Mouse (Mus musculus) left cerebral cortex, adult 8-10 months (tissue): ENCODE results near the gene Pik3ip1. TPM values are rescaled to one million over a fixed set of nuclear protein-coding genes. Genes with fewer than 3 reads are reported as not detected.

ENCODE experiments used
- DNase-seq, 2 experiments: peaks; one replicate each; pipeline ENCODE4 v3.0.0; 2022; ENCODE audit warnings: low spot score in 2 of 2
- total RNA-seq, 4 experiments: library from RNA; stranded (reverse); gene quantifications; 2 replicates each; pipeline ENCODE4 v1.2.4; 2022

Pik3ip1 gene
- total RNA-seq, 4 experiments from 2014 or later, result 40.3 to 44.5 (median 42.4) TPM

DNA sequence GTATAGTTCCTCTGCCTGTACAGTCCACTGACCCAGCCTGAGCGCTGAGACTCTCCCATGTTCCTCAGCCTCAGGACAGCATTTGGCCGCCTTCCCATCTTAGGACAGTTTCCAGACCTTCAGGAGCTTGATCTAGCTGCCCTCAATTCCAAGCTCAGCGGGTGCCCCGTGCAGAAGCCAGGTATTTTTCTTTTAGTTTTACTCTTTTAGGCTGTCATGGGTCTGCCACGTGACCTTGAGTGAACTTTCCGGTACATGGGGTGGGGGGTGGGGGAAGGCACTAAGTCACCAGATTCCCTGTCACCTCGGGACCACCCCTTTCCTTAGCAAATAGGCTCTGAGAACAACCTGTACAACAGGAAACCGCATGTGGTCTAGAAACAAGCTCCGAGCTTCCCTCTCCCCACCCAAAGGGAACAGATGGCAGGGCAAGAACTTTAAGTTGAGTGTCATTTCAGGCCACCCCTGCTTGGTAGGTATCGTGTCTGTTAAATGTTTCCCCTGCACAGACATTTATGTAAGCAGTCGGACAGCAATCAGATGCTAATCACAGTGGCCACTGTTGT lies 5.5 kb downstream of the Pik3ip1 start:
- no peak for DNase-seq

DNA sequence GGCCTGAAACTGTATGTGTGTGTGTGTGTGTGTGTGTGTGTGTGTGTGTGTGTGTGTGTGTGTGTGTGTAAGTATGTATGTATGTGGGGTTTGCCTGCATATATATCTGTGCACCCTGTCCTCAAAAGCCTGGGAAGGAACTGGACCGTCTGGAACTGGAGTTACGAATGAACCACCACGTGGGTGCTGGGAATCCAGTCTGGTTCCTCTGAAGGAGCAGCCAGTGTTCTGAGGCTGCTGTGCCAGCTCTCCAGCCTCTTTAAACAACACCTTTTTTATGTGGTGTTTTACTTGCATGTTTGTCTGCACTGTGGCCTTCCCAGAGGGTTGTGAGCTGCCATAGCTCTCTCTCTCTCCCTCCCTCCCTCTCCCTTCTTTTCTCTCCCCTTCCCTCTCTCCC lies 6.4 kb downstream of the Pik3ip1 start:
- DNase-seq, result no peak

DNA sequence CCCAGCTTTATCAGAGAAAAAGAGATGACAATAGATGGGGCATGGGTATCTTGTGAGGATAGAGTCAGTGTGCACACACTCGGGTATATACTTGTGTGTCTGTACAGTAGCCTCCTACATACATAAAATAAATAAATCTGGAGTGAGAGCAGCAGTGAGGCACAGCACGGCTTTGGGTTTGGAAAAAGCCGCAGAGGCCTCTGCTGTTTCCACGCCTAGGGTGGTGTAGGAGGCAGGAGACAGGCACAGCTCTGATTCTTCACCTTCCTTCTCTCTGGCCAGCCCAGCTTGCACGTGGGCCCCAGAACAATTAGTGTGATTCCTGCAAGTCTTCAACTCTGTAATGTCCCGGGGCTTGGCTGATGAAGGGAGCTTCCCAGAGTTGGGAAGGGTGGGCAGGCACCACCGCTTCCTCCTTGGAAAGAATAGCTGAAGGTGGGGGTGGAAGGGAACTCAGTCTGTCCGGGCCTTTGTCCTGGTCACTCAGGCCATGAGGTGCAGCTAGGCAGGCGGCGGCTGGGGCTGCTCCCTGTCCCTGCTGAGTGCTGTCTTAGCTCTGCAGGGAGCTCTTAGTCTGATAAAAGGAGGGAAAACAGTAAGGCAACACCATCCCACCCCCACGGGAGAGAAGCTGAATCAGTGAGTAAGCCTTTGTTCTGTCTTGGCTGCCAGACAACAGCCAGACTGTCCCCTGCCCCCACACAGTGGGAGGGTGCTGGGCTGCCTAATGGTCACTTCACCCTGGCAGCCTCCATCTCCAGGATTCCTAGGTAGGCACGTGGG lies 7.2 kb downstream of the Pik3ip1 start:
- DNase-seq, result peak in 1 of 2 experiments; percentile 93

DNA sequence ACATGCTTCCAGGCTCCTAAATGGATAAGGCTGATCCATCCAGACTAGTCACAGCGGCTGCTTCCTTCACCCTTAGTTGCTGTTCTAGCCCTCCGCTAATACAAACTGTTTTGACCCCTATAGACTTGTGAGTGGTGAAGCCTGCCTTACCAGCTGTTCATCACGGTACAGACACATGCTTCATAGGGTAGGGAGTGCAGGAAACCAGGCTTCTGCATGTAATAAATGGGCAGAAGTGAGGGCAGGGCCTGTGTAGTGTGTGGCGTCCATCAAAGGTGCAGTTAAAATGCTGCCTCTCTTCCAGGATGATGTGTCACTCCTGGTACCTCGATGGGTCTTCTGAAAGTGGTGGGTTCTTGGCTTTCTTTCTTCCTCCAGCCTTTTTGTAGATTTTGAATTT lies 7.8 kb downstream of the Pik3ip1 start:
- DNase-seq, result no peak

DNA sequence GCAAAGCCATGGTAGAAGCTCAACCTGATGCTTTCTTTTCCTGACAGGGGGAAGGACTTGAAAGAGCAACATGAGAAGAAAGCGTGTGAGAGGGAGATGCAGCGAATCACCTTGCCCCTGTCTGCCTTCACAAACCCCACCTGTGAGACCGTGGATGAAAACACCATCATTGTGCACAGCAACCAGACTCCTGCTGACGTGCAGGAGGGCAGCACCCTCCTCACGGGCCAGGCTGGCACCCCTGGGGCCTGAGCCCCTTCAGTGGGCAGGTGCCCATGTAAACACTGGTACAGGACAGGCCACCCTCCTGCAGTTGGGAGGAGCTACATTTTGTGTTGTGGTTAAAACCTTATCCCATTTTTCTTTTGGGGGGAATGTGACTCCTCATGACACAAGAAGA lies 11.3 kb downstream of the Pik3ip1 start:
- DNase-seq, result no peak

DNA sequence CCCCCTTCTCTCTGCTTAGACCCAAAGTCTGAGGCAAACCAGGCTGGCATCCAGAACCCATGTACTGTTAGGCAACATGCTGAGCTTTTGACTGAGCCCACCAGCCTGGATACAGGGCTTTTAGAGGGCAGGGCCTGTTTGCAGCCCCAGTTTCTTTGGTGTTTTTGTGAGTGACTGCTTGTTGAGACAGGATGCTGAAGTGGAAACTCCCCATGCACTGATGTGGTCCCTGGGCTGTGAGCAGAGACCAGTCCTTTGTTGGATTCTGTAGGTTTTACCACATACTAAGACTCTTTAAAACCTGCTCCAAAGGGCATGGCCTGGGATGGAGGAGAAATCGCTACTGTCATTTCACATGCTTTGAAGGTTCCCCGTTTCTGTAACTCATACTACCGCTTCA lies 14.7 kb downstream of the Pik3ip1 start:
- no peak for DNase-seq

DNA sequence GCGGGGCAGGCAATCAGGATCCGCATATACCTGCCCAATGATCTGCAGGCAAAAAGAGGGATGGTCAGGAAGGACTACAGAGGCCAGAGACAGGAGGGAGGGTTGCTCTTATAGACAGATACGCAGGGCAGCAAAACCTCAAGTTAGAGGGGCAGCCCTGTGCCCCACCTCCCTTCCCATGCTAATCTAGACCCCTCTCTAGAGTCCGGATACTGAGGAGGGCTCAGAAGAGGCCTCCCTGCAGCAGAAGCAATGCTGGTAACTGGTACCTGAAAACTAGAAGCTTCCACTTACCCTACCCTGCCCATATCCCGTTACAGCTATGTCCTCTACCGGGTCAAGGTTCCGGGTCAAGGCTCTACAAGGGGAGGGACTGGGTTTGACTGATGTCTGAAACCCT lies 16.1 kb downstream of the Pik3ip1 start:
- no peak for DNase-seq

DNA sequence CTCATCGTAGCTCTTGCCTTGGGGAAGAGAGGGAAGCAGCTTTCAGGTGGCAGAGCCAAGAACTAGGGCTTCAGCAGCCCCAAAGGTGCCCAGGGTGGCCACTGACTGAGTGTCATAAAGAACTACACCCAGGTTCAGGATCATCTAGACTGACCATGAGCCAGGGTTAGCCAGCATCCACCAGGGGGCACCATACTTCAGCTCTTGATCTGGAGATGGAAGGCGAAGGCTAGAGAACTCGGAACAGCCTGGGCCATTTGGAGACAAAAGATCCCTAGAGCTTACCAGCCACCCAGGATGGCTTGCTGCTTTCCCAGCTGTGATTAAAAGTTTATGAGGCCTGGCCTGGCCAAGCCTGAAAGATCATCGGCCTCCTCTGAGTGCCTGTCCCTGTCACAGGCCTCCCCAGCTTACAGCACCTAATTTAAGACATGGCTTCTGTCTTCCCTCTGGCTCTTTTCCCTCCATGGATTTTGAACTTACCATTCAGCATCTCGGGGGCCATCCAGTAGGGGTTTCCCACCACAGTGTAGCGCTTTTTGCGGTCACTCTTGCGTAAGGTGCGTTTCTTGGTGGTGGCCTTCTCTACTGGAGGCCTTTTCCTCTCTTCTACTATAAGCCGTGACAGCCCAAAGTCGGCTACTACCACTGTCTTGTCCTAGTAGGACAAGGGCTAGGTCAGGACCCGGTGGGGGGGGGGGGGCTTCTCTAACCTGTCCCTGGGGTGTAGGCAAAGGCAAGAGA lies 17.1 kb downstream of the Pik3ip1 start:
- DNase-seq, result peak; percentile 58 to 69

DNA sequence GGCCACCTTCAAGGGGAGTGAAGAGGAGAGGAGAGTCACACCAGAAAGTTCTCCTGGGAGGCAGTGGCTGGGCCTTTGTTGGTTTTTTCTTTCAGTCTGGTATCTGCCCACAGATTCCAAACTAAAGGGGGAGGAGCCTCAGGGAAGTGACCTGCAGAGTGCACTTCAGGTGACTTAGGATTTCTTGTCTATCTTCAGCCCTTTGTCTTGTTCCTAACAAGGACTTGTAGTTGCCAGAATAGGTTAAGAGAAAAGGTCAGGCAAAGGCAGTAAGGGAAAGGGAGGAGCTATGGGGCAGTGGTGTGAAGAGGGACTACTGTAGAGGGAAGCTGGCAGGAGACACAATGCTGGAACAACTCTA lies 17.6 kb downstream of the Pik3ip1 start:
- DNase-seq, result no peak

DNA sequence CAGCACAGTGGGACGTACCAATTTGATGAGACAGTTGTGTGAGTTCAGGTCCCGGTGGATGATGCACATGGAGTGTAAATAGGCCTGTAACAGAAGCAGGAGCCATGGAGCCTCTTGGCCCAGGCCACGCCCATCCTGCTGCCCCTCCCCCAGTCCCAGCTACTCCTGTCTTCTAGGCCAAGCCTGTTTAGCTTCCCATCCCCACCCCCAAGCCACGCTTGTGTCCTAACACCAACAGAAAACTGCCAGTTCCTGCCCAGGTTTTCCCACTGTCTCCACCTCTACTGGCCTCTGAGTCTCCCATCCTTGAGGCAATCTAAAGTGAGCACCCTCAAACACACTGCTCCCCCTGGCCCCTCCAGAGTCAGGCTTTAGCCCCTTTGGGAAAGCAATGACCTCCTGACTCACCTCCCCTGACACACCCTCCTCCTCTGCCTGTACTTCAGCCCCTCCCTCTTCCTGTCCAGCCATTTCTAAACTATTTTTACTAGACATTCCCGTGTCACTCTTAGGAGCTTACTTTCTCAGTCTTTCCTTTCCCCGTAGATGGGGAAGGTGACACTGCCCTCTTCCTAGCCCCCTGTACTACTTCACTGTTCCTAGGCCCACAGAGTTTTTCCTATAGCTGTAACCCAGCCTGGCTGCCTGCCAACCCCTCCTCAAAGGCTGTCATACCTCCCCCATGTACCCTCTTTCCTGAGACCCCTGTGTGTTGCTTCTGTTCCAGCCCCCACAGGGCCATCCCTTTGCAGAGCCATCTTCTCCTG lies 18.6 kb downstream of the Pik3ip1 start:
- DNase-seq, result no peak

DNA sequence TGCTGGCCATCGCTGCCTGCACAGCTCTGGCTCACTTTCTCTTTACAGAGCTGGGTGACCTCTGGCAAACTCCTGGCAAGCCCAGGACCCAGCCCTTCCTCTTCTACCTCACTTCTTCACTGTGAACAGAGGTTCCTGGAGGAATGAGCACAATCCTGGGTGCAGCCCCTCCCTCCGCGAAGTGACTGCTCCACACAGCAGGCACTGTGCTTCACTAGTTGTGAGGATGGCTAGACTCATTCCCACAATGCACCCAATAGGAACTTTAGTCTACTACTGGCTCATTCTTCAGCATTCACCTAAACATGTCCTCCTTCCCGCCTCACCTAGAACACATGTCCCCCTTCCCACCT lies 19.1 kb downstream of the Pik3ip1 start:
- DNase-seq, result no peak

DNA sequence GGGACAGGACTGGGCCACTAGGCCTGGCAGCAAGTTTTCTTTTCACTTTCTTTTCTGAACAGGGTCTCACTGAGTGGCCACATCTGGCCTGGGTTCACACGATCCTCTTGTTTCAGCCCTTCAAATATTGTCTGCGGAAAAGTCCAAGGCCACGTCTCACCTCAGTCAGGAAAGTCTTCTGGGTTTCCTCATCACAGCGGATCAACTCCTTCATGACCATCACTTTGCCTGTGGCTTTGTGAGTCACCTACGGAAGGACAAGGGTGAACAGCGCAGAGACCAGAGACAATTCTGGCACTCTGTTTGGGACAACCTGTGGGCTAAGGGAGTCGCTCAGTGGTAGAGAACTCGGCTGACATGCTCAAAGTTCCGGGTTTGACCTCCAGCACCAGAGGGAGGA lies 21.9 kb downstream of the Pik3ip1 start:
- DNase-seq, result no peak

DNA sequence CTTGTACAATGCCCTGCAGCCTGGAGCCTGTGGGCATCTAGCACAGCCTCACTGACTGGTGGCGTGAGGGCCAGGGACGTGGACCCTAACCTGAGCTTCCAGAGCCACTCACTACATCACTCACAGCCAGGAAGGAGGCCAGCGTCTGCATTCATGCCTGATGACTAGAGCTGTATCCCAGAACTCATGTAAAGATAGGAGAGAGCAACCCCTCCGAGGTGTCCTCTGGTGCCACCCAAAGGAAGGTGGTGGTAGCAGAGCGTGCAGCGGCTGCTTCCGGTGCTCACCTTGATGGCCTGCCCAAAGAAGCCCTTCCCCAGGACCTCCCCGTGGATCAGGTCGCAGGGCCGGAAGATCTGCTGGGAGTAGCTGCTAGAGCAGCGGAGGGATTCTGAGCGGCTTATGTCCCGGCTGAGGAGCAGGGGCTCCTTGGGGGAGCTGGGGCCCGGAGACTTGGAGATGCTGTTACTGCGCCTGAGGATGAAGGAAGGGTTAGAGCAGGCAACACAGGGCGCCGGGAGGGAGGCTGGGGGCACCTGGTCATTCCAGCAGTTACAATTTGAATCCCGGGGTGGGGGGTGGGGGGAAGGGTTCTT lies 22.9 kb downstream of the Pik3ip1 start:
- no peak for DNase-seq

DNA sequence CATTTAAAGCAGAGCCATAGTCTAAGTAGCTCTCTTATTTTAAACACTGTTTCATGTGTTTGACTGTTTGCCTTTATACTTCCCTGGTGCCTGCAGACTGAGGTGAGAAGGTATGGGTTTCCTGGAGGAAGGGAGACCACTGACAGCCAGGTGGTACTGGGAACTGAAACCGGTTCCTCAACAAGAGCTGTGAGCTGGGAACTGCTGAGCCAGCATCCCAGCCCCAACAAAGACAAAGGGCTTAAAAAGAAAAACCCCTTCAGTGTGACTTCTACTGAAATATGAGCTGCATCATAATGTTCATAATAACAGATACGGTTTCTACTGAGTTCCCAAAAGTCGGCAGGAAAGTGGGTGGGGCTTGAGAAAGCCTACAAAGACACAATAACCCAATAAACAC lies 32.7 kb downstream of the Pik3ip1 start:
- no peak for DNase-seq

DNA sequence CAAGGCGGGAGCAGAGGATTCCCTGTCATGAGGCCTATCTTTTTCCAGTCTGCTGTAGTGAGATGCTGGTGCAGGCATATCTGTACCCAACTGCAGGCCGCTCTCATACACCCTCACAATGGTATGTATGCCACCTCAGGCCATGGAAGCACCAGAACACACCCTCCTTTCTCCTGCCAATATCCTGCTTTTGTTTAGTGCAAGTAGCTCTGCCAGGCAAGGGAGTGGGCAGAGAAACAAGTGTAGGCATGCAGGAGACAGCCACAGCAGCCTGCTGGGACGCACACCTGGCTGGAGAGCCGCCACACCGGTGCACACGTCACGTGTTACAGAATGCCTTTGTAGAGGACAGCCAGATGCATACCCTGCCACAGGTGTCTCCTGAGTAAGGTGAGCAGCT lies 36.2 kb downstream of the Pik3ip1 start:
- no peak for DNase-seq

DNA sequence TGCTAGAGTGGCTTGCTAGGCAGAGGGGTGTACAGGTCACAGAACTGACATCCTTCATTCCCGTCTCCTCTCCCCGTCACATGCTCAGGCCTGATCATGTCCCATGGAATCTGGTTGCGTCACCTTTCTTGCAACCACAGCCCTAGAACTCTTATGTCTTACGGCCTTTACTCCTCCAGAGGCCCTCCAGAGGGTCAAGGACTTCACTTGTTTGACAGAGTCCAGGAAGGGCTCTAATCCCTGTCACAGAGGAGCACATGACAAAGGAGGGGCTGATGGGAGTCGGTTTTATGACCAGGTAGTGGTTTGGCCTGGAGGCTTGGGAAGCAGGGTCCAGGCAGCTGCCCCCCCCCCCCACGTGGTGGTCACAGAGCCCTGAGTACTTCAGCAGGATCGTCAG lies 38.8 kb downstream of the Pik3ip1 start:
- no peak for DNase-seq

DNA sequence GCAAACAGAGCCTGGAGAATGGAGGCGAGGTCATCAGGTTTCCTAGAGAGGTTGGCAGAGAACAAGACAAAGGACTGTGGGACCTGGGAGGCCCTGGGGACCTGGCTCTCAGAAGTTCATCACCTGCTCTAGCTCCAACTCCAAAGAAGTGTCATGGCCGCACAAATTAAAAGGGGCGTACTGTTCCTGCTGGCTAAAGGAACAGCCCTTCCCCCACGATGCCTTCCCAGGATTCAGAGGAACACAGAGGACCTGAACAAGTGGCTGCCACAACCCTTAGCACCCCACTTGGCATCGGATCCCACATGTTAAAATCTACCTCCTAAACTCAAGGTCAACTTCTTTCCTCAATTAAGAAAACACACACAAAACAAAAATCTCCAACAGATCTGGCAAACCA lies 39.2 kb downstream of the Pik3ip1 start:
- DNase-seq, result no peak

DNA sequence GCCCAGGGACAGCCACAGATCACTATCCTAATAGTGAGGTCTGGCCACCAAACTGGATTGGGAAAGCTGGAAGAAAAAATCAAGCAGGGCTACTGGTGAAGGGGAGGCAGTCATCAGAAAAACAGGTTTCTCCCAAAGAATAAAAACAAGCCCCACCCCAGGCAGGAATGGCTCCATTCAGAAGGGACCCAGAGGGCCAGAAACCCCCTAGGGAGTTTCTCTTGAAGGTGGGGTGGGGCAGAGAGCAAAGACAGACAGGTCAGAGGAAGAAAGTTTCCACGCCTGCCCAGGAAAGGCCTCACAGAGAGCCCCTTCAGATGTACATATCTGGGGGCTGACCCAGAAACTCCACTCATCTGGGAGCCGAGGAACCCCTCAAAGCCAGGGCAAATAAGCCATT lies 40.0 kb downstream of the Pik3ip1 start:
- DNase-seq, result no peak

DNA sequence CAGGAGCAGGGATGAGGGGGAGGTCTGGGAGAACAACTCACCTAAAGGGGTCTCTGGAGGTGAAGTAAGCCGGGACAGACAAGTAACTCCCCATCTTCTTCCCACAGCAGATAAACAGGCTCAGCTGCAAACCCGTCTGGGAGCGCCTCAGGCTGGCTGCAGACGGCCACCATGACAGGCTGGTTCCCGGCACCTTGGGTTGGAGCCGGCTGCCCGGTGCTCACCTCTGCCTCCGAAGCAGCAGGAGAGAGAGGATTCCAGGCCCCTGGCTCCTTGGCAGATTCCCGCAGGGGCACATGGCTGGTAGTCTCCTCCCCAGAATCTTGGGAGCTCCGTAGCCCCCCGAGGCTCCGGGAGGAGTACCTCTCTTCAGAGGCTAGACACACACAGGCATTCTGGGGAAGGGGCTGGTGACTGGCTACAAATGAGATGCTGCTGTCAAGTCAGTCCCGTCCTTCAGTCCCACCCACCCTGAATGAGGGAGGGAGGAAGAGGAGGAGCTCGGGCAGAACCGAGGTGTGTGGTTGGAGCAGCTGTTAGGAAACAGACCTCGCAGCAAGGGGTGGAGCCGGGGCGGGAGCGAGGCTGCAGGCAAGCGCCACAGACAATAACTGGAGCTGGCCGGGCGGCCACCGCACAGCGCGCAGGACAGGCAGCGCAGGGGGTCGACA lies 40.9 kb downstream of the Pik3ip1 start:
- DNase-seq, result peak; percentile 66 to 87

DNA sequence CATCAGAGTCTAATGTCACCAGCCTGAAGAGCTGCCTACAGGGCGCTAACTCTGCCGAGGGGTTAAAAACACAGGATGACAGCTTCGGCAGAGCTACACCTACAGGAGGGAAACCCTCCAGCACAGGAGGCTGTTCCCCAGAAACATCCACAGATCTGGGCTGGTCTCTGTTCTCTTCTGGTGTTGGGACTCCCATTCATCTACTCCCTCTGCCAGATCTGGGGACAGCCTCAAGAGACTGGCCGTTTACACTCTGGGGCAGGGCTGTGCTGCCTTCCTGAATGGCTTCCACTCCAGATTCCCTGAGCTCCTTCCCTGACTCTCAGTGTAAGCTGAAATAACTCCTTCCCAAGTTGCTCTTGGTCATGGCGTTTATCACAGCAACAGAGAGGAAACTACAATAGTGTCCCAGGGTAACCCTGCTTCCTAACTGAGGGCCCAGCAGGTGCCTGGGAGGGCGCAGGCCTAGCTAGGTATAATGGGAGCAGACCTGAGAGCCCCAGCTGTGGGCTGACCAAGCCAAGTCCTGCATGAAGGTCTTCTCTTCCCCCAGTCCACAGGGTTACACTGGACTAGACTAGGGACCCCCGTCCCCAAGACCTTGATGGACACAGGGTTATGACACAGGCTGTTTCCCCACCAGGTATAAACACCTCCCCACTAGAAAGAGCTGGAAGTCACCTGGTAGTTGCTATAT lies 41.5 kb downstream of the Pik3ip1 start:
- DNase-seq, result no peak
